Mouse (Mus musculus): ENCODE measurements around the gene Atp6v0d1. TPM values are rescaled to one million over a fixed set of nuclear protein-coding genes. Genes with fewer than 3 reads are reported as not detected.
"Not testable (repeated sequence)": the region's sequence is repeated elsewhere in the genome, so short reads cannot be mapped to it uniquely, and the experiment has no call there.

The Atp6v0d1 gene
- polyA plus RNA-seq, 1 experiment from 2014 or later = 146 TPM

DNA sequence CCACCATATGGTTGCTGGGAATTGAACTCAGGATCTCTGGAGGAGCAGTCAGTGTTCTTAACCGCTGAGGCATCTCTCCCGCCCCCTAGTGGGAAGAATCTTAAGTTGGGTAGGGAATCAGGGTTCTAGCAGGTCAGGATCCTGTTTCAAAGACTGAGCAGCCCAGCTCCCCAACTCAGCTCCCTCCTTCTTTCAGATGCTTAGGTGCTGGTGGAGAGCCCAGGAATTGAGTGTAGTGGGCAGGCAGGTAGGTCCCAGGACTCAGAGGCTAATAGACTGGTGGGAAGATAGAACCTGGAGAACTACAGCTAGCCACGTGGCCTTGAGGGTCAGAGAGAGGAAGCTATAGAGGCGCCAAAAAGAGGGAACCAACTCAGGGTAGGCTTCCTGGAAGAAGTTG is 41.8 kb upstream of the Atp6v0d1 start:
- WGBS = 32% methylated on average over 4 of the region's 4 CpGs
- H3K9ac ChIP-seq (replicated peaks; ENCODE audit: low read depth) = no peak overlapping the region

GRCm38 (mm10) chr8:105607062-105607461 is 41.2 kb upstream of the Atp6v0d1 start:
- WGBS = 7% methylated on average over 10 of the region's 10 CpGs
- peak overlapping the region; percentile 72 for H3K4me3 ChIP-seq (ENCODE audit: low read depth, low read length)
- H3K27ac ChIP-seq (ENCODE audit: low read length) = peak overlapping the region; percentile 92
- TF ChIP-seq CTCF (IDR thresholded peaks at IDR 0.05) (no peak), EP300 (IDR thresholded peaks at IDR 0.05) (no peak)
- H3K36me3 ChIP-seq (ENCODE audit: insufficient read depth, low read length) = no peaks in the 10 kb centered on the region
- H3K9me3 ChIP-seq (ENCODE audit: low read length) = no peaks in the 10 kb centered on the region
- 0 out of 2 replicates have a peak, but pooled peaks cover 4% of the 10 kb centered on the region for H3K4me1 ChIP-seq (ENCODE audit: insufficient read depth, low read depth, low read length)
- DNase-seq (ENCODE audit: low spot score) (no peak), ATAC-seq (no peak)
- H3K9ac ChIP-seq (replicated peaks; ENCODE audit: low read depth) = peak overlapping the region; percentile 90
- H3K4me2 ChIP-seq (replicated peaks; ENCODE audit: low read depth, low read length) = peak overlapping the region; percentile 71
- no peaks in the 10 kb centered on the region for H3K27me3 ChIP-seq (replicated peaks; ENCODE audit: insufficient read depth, low read length)

More for the DNA sequence above, 41.8 kb upstream of the Atp6v0d1 start:
- TF ChIP-seq EP300 (IDR thresholded peaks at IDR 0.05) = no peak
- peak; percentile 66 for TF ChIP-seq CTCF (IDR thresholded peaks at IDR 0.05)
- Histone ChIP-seq H3K36me3 (ENCODE audit: insufficient read depth, low read length) (no peaks in the 10 kb centered on the region), H3K4me1 (ENCODE audit: insufficient read depth, low read depth, low read length) (0 out of 2 replicates have a peak, but pooled peaks cover 4% of the 10 kb centered on the region), H3K4me2 (replicated peaks; ENCODE audit: low read depth, low read length) (peak overlapping the region; percentile 71; the same call in 1 of the 2 replicates), H3K9me3 (ENCODE audit: low read length) (no peaks in the 10 kb centered on the region), H3K4me3 (ENCODE audit: low read depth, low read length) (no peak overlapping the region), H3K27ac (ENCODE audit: low read length) (no peak overlapping the region), H3K27me3 (replicated peaks; ENCODE audit: insufficient read depth, low read length) (no peaks in the 10 kb centered on the region)
- no peak for ATAC-seq
- DNase-seq (ENCODE audit: low spot score) = no peak

DNA sequence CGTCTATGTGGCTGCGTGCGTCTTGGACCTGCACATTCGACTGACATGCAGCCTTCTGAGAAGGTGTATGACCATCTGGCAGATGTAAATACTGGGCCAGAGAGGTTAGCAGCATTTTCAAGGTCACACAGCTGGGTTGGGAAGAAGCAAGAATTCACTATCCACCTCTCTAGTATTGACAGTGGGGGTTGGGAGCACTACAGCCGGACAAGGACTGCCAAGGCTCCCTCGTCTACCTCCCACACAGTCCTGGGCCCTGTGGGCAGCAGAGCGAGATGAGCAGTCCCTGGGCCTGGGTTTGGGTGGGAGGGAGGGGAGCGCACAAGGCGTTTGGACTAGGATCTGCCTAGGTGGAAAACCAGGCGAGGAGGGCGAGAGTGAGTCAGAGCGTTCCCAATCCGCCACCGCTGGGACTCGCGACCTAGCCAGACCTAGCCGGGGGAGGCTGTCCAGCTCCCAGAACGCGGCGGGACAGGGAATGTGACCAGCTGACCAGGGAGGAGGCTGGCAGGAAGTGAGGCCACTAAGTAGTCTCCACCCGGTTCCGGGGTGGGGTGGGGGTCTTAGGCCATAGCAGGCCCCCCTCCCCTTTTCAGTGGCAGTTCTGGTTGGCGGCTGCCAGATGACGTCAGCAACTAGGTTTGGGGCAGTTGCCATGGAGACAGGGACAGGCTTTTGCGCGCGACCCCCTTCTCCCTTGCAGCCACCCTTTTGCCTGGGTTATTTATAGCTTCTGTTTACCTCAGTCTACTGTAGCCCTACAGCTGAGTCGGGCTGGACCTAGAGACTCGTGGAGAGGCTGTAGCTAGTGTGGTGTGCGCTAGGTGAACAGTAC is 40.6 kb upstream of the Atp6v0d1 start:
- Histone ChIP-seq H3K9me3 (ENCODE audit: low read length) (no peaks in the 10 kb centered on the region), H3K9ac (replicated peaks; ENCODE audit: low read depth) (peak overlapping the region; percentile 90), H3K27ac (ENCODE audit: low read length) (peak overlapping the region; percentile 92), H3K36me3 (ENCODE audit: insufficient read depth, low read length) (no peaks in the 10 kb centered on the region), H3K27me3 (replicated peaks; ENCODE audit: insufficient read depth, low read length) (no peaks in the 10 kb centered on the region), H3K4me2 (replicated peaks; ENCODE audit: low read depth, low read length) (peak overlapping the region; percentile 71), H3K4me3 (ENCODE audit: low read depth, low read length) (peak overlapping the region; percentile 72), H3K4me1 (ENCODE audit: insufficient read depth, low read depth, low read length) (0 out of 2 replicates have a peak, but pooled peaks cover 4% of the 10 kb centered on the region)
- peak; percentile 60; the same call in 1 of the 2 replicates for TF ChIP-seq EP300 (IDR thresholded peaks at IDR 0.05)
- TF ChIP-seq CTCF (IDR thresholded peaks at IDR 0.05) = 0 out of 2 replicates have a peak, but pooled peaks have one; percentile 3
- DNase-seq (ENCODE audit: low spot score) (peak; percentile 97), ATAC-seq (peak; percentile 88)
- 4% methylated on average over 29 of the region's 30 CpGs for WGBS

- under 1% methylated on average over 33 of the region's 39 CpGs for WGBS
Observed at GRCm38 (mm10) chr8:105605491-105606188, 39.8 kb upstream of the Atp6v0d1 start.

DNA sequence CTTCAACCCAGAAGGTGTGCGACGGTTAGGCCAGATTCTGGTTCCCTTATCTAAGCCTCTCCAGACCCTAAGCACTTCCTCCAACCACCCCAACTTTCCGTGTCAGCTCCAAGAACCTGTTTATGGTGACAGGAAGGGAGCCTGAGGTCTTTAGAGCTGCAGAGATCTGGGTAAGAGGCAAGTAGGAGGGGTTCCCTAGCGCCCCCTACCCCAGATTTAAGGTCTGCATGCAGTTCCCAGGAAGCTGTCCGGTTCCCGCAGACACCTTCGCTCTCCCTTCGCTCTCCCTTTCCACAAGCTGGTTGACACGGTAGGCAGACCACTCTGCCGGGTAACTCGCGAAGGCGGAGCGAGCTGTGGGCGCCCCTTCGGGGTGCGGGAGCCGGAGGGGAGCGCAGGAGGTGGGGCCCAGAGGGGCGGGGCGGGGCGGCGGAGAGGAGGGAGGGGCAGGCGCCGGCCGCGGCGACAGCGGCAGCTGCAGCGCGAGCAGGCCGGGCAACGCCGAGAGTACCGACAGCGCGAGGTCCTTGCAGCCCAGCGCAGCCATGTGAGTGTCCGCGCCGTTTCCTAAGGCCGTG is 39.0 kb upstream of the Atp6v0d1 start, which contains the start of gene Ripor1:
Ripor1 (plus strand) TSS at position 452 of the 578 bp plus-strand sequence.
- TF ChIP-seq CTCF (IDR thresholded peaks at IDR 0.05) (peak; percentile 67), EP300 (IDR thresholded peaks at IDR 0.05) (no peak)
- Histone ChIP-seq H3K4me3 (ENCODE audit: low read depth, low read length) (peak within 1 kb of the TSS; percentile 72), H3K9me3 (ENCODE audit: low read length) (no peaks in the 10 kb centered on the region), H3K4me1 (ENCODE audit: insufficient read depth, low read depth, low read length) (0 out of 2 replicates have a peak, but pooled peaks cover 4% of the 10 kb centered on the region), H3K27ac (ENCODE audit: low read length) (peak within 1 kb of the TSS; percentile 92), H3K36me3 (ENCODE audit: insufficient read depth, low read length) (no peaks in the 10 kb centered on the region), H3K27me3 (replicated peaks; ENCODE audit: insufficient read depth, low read length) (no peaks in the 10 kb centered on the region), H3K4me2 (replicated peaks; ENCODE audit: low read depth, low read length) (peak within 1 kb of the TSS; percentile 71), H3K9ac (replicated peaks; ENCODE audit: low read depth) (peak within 1 kb of the TSS; percentile 90)
- peak; percentile 87 for DNase-seq (ENCODE audit: low spot score)
- 1% methylated on average over 16 of the region's 42 CpGs for WGBS
- ATAC-seq = peak; percentile 82

More at GRCm38 (mm10) chr8:105605491-105606188, 39.8 kb upstream of the Atp6v0d1 start:
- H3K4me2 ChIP-seq (replicated peaks; ENCODE audit: low read depth, low read length) = peak overlapping the region; percentile 71
- H3K36me3 ChIP-seq (ENCODE audit: insufficient read depth, low read length) = no peaks in the 10 kb centered on the region
- peak overlapping the region; percentile 72 for H3K4me3 ChIP-seq (ENCODE audit: low read depth, low read length)
- ATAC-seq (peak; percentile 42), DNase-seq (ENCODE audit: low spot score) (peak; percentile 47)
- peak overlapping the region; percentile 92 for H3K27ac ChIP-seq (ENCODE audit: low read length)
- H3K27me3 ChIP-seq (replicated peaks; ENCODE audit: insufficient read depth, low read length) = no peaks in the 10 kb centered on the region
- H3K4me1 ChIP-seq (ENCODE audit: insufficient read depth, low read depth, low read length) = 0 out of 2 replicates have a peak, but pooled peaks cover 4% of the 10 kb centered on the region
- TF ChIP-seq CTCF (IDR thresholded peaks at IDR 0.05) = no peak
- TF ChIP-seq EP300 (IDR thresholded peaks at IDR 0.05) = no peak
- no peaks in the 10 kb centered on the region for H3K9me3 ChIP-seq (ENCODE audit: low read length)
- peak overlapping the region; percentile 90 for H3K9ac ChIP-seq (replicated peaks; ENCODE audit: low read depth)

DNA sequence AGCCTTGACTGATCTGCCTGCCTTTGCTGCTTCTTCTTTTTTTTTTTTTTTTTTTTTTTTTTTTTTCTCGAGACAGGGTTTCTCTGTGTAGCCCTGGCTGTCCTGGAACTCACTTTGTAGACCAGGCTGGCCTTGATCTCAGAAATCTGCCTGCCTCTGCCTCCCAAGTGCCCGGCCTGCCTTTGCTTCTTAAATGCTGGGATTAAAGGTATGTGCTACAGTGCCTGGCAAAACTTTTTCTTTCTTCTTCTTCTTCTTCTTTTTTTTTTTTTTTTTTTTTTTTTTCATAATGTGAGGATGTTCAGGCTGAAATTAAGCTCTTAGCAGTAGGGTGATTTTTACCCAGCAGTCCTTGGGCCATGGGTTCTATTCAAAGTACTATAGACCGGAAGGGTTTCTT is 36.7 kb upstream of the Atp6v0d1 start:
- 75% methylated on average over 3 of the region's 3 CpGs for WGBS
- ATAC-seq = not testable (repeated sequence)

More for the DNA sequence above, 36.7 kb upstream of the Atp6v0d1 start:
- not testable (repeated sequence) for DNase-seq (ENCODE audit: low spot score); H3K4me3 ChIP-seq (ENCODE audit: low read depth, low read length); H3K27ac ChIP-seq (ENCODE audit: low read length); H3K4me1 ChIP-seq (ENCODE audit: insufficient read depth, low read depth, low read length); H3K9ac ChIP-seq (replicated peaks; ENCODE audit: low read depth); H3K27me3 ChIP-seq (replicated peaks; ENCODE audit: insufficient read depth, low read length); H3K9me3 ChIP-seq (ENCODE audit: low read length); H3K36me3 ChIP-seq (ENCODE audit: insufficient read depth, low read length); H3K4me2 ChIP-seq (replicated peaks; ENCODE audit: low read depth, low read length)

All from lung, postnatal 0 days (tissue).